Mouse (Mus musculus) heart, postnatal 14 days (tissue): Measurements from ENCODE around the gene Mfsd12. TPM values are rescaled to one million over a fixed set of nuclear protein-coding genes. Genes with fewer than 3 reads are reported as not detected.

Experiments used
- DNase-seq, 2 experiments: peaks; one replicate each; pipeline ENCODE4 v3.0.0; 2021 to 2022
- intact Hi-C: fragments of 180-260 bp; cut with DNase I; formaldehyde crosslinking; loops from one replicate; pipeline ENCODE4 v1.15.1; 2025
- total RNA-seq, 2 experiments: library from RNA; stranded (reverse); gene quantifications; 2 replicates each; pipeline ENCODE4 v1.2.3; 2021

Mfsd12 gene
- total RNA-seq, 2 experiments from 2014 or later: 11.7 to 14.3 TPM

- intact Hi-C loops: loop anchor here (2.0 kb wide), 1 partner anchor 46 kb away; no protein-coding TSS in a partner anchor
- DNase-seq: peak; percentile 75 to 83
Observed at GRCm38 (mm10) chr10:81395127-81395526, 37.8 kb downstream of the Mfsd12 start.

- no peak for DNase-seq
- intact Hi-C loops: loop anchor here (2.0 kb wide), 1 partner anchor 45 kb away; no protein-coding TSS in a partner anchor
Observed at GRCm38 (mm10) chr10:81395865-81396264, 38.6 kb downstream of the Mfsd12 start.

GRCm38 (mm10) chr10:81396749-81397148, 39.5 kb downstream of the Mfsd12 start:
- DNase-seq: no peak

DNA sequence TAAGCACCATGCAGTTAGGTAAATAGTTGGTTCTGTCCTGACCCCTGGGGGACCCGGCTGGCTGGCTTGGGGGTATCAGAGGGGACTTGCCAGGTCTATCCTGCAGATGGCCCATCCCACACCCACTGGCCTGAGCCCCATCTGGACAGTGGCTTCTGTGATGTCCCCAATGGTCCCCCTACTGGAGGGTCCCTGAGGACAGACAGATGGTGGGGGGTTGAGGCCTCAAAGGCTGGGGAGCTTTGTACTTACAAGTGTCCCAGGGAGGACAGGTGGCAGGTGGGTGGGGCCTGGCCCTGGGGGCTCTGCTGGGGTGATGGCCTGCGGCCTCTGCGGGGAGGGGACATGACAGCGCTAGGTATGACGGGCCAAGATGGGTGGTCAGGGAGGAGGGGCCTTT, 42.0 kb downstream of the Mfsd12 start:
- intact Hi-C loops: no loop called here

More at GRCm38 (mm10) chr10:81396749-81397148, 39.5 kb downstream of the Mfsd12 start:
- intact Hi-C loops: no loop called here

DNA sequence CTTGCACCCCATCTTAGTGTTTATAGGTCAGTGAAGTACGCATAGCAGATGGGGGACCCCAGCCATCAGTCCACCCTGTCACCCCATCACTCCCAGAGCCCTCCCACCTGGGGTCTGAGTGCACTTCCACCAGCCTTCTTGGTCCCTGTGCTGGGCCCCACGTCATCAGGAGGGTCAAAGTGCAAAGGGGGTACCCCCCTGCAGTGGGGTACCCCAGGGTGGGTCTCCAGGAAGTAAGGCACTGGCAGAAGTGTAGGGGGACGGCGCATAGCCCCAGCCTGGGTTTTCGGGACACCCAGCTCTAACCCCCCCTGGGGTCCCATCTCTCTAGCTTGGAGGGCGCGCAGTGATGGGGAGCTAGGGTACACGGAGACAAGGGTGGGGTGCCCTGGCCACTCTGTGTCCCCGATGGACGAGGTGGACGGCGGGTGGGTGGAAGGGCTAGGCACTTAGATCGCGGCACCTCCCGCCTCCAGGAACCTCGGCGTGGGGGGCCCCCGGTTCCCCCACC, 42.6 kb downstream of the Mfsd12 start:
- intact Hi-C loops: no loop called here
- DNase-seq: no peak

More for the DNA sequence above, 42.0 kb downstream of the Mfsd12 start:
- DNase-seq: no peak

- intact Hi-C loops: no loop called here
Observed at GRCm38 (mm10) chr10:81400371-81401204, 43.3 kb downstream of the Mfsd12 start.

DNA sequence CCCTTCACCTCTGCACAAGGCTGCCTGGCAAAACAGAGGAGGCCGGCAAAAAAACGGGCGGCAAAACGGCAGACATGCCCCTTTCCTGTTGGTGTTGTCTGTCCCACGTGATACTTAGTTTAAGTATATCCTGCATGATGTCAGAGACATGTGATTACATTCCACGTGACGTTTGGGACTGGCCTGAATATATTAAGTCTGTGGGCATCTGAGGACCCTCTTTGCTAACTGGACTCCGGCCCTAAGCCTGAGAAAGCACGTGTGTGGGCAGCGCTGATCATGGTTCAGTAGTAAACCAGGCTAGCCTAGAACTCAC, 43.9 kb downstream of the Mfsd12 start:
- peak in 1 of 2 experiments; percentile 27 for DNase-seq
- intact Hi-C loops: no loop called here

More at GRCm38 (mm10) chr10:81400371-81401204, 43.3 kb downstream of the Mfsd12 start:
- no peak for DNase-seq

- intact Hi-C loops: no loop called here
- peak; percentile 84 for DNase-seq
Observed at GRCm38 (mm10) chr10:81401521-81402226, 44.4 kb downstream of the Mfsd12 start.

GRCm38 (mm10) chr10:81402227-81402765, 45.0 kb downstream of the Mfsd12 start:
- intact Hi-C loops: no loop called here

GRCm38 (mm10) chr10:81403511-81403910, 46.2 kb downstream of the Mfsd12 start:
- DNase-seq: no peak
- intact Hi-C loops: no loop called here

More at GRCm38 (mm10) chr10:81402227-81402765, 45.0 kb downstream of the Mfsd12 start:
- DNase-seq: no peak

- no peak for DNase-seq
- intact Hi-C loops: no loop called here
Observed at GRCm38 (mm10) chr10:81404082-81404481, 46.8 kb downstream of the Mfsd12 start.

DNA sequence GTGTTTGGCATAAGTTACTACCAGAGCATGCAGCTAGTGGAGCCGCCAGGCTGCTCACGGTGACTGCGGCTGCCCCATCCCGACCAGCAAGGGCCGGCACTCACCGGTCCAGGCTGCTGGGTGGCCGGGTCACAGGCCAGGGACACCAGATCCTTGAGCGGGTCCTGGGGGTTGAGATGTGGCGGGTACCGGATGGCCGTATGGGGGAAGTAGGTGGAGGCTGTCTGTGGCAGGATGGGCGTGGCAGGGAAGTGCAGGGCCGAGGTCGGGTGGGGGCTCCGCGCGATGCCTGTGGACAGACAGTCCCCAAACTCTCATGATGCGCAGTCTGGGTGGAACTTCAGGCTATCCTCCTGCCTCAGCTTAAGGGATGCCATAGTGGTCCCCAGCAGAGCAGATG, 47.4 kb downstream of the Mfsd12 start:
- intact Hi-C loops: no loop called here
- DNase-seq: peak in 1 of 2 experiments; percentile 35

DNA sequence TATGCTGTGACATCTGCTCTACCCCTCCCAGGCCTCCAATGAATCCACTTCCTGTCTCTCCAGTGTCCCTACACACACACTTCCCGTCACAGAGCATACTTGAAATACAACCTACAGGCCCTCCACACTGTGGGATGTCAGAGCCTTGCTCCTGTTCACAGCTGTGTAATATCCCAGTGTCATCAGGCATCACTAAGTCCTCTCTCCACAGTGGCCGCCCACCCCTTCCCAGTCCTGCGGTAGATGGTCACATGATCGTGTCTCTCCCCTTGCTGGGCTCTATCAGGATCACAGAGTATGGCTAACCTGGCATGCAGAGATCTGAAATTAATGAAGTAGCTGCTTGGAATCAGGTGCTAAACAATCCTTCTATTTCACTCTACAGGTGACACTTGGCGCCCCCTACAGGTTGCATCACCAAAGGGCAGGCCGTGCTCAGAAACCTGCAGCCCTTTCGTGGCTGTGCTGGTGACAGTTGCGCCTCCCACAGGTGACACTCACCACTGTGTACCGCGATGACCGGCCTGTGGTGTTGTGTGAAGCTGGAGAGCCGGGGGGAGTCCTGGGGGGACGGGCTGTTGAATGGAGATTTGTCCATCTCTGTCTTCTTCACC, 48.4 kb downstream of the Mfsd12 start:
- intact Hi-C loops: no loop called here
- DNase-seq: peak; percentile 63 to 79

DNA sequence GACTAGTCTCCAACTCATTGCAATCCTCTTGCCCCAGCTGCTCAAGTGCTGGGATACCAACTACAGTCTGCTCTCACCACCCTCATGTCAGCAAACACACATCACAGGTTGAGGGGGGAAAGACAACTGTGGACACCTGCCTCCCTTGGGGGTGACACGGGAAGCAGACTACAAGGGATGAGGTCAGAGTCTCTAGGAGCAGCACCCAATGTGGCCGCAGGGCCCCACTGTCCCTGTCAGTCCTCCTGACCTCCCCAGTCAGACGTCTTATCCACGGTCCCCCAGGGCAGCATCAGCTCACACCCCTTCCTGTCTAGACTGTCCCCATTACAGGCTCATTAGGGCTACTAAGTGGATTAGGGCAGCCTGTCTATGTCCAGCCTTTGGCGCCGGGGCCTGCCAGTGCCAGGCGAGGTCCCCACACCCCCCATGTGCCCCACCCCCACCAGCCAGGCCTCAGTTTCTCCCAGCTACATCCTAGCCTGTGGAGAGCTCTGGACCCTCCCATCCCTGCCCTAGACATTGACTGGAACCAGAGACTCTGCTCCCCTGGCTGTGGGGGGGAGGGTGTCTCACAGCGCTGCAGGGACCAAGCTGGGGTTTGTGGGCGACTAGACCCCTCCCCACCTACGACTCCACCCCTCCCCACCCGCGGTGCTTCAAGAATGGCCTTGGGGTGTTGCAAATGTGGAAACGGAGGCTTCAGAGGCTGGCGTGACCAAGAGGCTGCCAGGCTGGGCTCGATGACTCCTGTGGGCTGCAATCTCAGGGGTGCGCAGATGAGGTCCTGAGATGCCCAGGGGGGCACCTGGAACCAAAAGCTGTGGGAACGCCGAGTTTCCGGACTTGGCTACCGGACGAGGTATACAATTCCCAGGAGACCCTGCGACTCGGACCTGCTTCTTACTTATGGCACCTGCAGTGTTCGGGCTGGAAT, 49.5 kb downstream of the Mfsd12 start:
- DNase-seq: peak in 1 of 2 experiments; percentile 29
- intact Hi-C loops: no loop called here

DNA sequence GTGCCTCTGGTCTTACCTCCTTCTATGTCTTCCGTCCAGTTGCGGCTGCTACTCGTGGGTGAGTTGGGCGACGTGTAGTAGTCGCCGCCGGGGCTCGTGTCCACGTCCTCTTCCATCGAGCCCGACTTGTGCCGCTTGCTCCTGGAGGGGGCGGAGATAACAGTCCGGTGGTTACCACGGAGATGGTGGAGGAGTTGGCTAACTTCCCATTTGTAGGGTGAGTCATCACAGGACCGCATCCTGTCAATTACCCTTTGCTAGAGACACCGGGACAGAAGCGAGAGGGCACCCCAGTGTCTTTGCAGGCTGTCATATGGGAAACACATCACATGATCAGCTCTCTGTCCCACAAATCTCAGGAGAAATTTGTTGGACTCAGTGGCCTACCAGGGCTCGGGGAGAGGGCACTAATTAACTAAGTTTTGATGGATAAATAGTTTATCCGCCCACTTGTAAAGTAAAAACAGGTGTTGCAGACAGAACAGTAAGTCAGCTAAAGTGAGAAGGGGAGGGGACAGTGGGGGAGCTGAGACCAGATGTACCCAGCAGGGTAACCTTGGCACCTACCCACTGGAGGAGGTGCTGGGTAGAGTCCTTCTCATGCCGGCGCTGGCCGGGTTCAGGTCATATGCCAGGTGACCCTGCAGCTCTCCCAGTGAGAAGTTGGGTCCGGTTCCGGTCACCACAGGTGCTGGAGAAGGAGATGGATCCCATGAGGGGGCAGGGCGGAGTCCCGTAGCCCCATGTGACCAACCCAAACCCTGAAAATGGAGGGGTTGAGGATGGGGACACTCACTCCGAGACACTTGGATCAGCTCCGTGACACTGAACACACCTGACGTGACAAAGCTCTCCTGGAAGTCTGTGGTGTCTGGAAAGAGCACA, 50.5 kb downstream of the Mfsd12 start:
- DNase-seq: peak; percentile 77 to 82
- intact Hi-C loops: loop anchor here (2.0 kb wide), 1 partner anchor 35 kb away; no protein-coding TSS in a partner anchor

- DNase-seq: no peak
- intact Hi-C loops: loop anchor here (2.0 kb wide), 1 partner anchor 34 kb away; no protein-coding TSS in a partner anchor
Observed at GRCm38 (mm10) chr10:81408424-81408729, 51.1 kb downstream of the Mfsd12 start.

DNA sequence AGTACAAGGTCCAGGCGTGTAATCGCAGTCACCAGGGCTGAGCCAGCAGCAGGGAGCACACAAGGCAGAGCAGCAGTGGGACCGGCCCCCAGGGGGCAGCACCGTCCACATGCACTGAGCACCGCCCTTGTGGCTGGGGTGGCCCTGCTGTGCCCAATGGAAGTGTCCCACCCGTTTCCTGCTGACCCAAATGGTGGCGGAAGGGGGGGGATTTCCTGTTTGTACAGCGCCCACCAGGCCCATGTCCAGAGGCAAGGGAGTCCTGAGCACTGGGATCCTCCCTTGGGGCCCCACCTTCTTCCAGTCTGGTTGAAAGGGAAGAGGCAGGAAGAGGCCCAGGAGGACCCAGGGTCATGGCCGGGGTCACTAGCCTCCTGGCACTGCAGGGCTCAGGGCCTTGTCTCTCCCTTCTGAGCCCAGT, 51.6 kb downstream of the Mfsd12 start:
- intact Hi-C loops: loop anchor here (2.0 kb wide), 1 partner anchor 34 kb away; no protein-coding TSS in a partner anchor
- peak; percentile 92 to 93 for DNase-seq

GRCm38 (mm10) chr10:81409330-81409729, 52.0 kb downstream of the Mfsd12 start:
- DNase-seq: no peak
- intact Hi-C loops: loop anchor here (2.0 kb wide), 1 partner anchor 33 kb away; no protein-coding TSS in a partner anchor
